Mouse (Mus musculus) neutrophil, adult 59 days (primary cell): ENCODE measurements around the gene Ripk4. TPM values are rescaled to one million over a fixed set of nuclear protein-coding genes. Genes with fewer than 3 reads are reported as not detected.

Experiments
- total RNA-seq, 2 experiments: library from RNA; stranded (reverse); gene quantifications; 1 replicate in 1 of 2; 2 replicates in 1 of 2; pipeline ENCODE4 v1.2.4; 2023

Ripk4 gene
- not detected for total RNA-seq

GRCm38 (mm10) chr16:97763061-97763989 is at the start of gene Ripk4:
Gene Ripk4, minus strand, starts transcription at chr16:97763787.

Other genes with a start within 250 kb of the Ripk4 start
- not detected for gene Fam3b, start 249.0 kb downstream of the Ripk4 start, total RNA-seq
- not detected for gene Tmprss2, start 152.6 kb downstream of the Ripk4 start, total RNA-seq
- gene Prdm15, start 88.1 kb upstream of the Ripk4 start, total RNA-seq: 10 to 100 TPM; 11.2 to 16.3 TPM
- gene C2cd2, start 198.8 kb upstream of the Ripk4 start, total RNA-seq: 10 to 100 TPM; 13.9 to 18.7 TPM
- 10 to 100 TPM; 36.5 to 43.3 TPM for gene Zbtb21, start 198.8 kb upstream of the Ripk4 start, total RNA-seq
- gene B230307C23Rik, start 233.5 kb upstream of the Ripk4 start, total RNA-seq: 10 to 100 TPM in 1 of 2 experiments, 1 to 10 TPM in 1; 8.3 to 14.0 TPM